In genomic region chr3:114029971-114030635, GRCm38 (mm10) we compare ENCODE assay signal across 9 mouse cellular contexts. TPM values are rescaled to one million over a fixed set of nuclear protein-coding genes. Genes with fewer than 3 reads are reported as not detected.
DNase-seq lines count a peak whose midpoint lies in the region; ATAC-seq and TF ChIP-seq lines count a peak whose summit lies in the region.
"Had no signal": no experiment of that assay in that cellular context is flagged by ENCODE, and none has a peak within 500 bp of the region (broad histone marks: within the 10 kb centered on the region; RNA-seq: fewer than 3 reads in every experiment).

Gene Col11a1 (plus strand): TSS chr3:114030540.

- no peak for TF ChIP-seq POLR2A in lung, adult 2 months (IDR thresholded peaks at IDR 0.05; ENCODE audit: borderline replicate concordance, extremely low read depth, low read depth, low read length)
- no peak for TF ChIP-seq POLR2A in thymus, adult 2 months (IDR thresholded peaks at IDR 0.05; ENCODE audit: control insufficient read depth, extremely low read depth, insufficient read depth, low read length, poor library complexity)

- no peak for TF ChIP-seq CTCF in lung, embryonic 14.5 days (IDR thresholded peaks at IDR 0.05; ENCODE audit: low read depth)
- TF ChIP-seq CTCF in lung, adult 2 months (IDR thresholded peaks at IDR 0.05; ENCODE audit: insufficient read depth, low read length): no peak
- TF ChIP-seq CTCF in liver, embryonic 14.5 days (IDR thresholded peaks at IDR 0.05; ENCODE audit: low read depth): no peak
- TF ChIP-seq CTCF in thymus, adult 2 months (IDR thresholded peaks at IDR 0.05; ENCODE audit: borderline replicate concordance, control insufficient read depth, extremely low read depth, insufficient read depth, low read length, poor library complexity): no peak

- peak within 1 kb of the TSS; percentile 37 for H3K27ac ChIP-seq in lung, embryonic 14.5 days (ENCODE audit: low read depth)
- H3K27ac ChIP-seq in embryonic facial prominence, embryonic 15.5 days (replicated peaks): peak within 1 kb of the TSS; percentile 76
- H3K27ac ChIP-seq in heart, embryonic 16.5 days (ENCODE audit: low read length): no peak within 1 kb of the TSS
- no peak within 1 kb of the TSS for H3K27ac ChIP-seq in liver, embryonic 14.5 days
- H3K27ac ChIP-seq in thymus, adult 2 months (ENCODE audit: control insufficient read depth, insufficient read depth, low read length): no peak within 1 kb of the TSS
- H3K27ac ChIP-seq: macrophage had no signal

- H3K36me3 ChIP-seq in lung, embryonic 14.5 days (ENCODE audit: insufficient read depth): no peaks in the 10 kb centered on the region
- no peaks in the 10 kb centered on the region for H3K36me3 ChIP-seq in embryonic facial prominence, embryonic 15.5 days
- H3K36me3 ChIP-seq in heart, embryonic 16.5 days (ENCODE audit: control insufficient read depth, insufficient read depth): no peaks in the 10 kb centered on the region
- H3K36me3 ChIP-seq in liver, embryonic 14.5 days (replicated peaks; ENCODE audit: control insufficient read depth, insufficient read depth, low read depth): no peaks in the 10 kb centered on the region
- no peaks in the 10 kb centered on the region for H3K36me3 ChIP-seq in thymus, adult 2 months (ENCODE audit: control insufficient read depth, insufficient read depth, low read length)

- DNase-seq in lung, embryonic 14.5 days: peak; percentile 93
- no peak for DNase-seq in lung, adult 2 months
- peak; percentile 32 to 60 for DNase-seq in kidney, postnatal 25 days
- DNase-seq in liver, embryonic 14.5 days (ENCODE audit: low read depth in 3 of 3, low spot score in 3 of 3): no peak
- DNase-seq in ovary, postnatal 10 days (ENCODE audit: low spot score): peak; percentile 26
- DNase-seq in thymus, adult 2 months: no peak

- H3K9me3 ChIP-seq in lung, embryonic 14.5 days (ENCODE audit: low read depth, low read length): no peaks in the 10 kb centered on the region
- H3K9me3 ChIP-seq in embryonic facial prominence, embryonic 15.5 days (replicated peaks): no peaks in the 10 kb centered on the region
- no peaks in the 10 kb centered on the region for H3K9me3 ChIP-seq in heart, embryonic 16.5 days (replicated peaks; ENCODE audit: control insufficient read depth, low read length)
- H3K9me3 ChIP-seq in liver, embryonic 14.5 days (ENCODE audit: control insufficient read depth, low read length): no peaks in the 10 kb centered on the region

- H3K4me1 ChIP-seq in lung, embryonic 14.5 days (ENCODE audit: insufficient read depth): no peaks in the 10 kb centered on the region
- H3K4me1 ChIP-seq in lung, adult 2 months (ENCODE audit: control insufficient read depth, insufficient read depth, low read length): no peaks in the 10 kb centered on the region
- H3K4me1 ChIP-seq in embryonic facial prominence, embryonic 15.5 days: peaks cover 16% of the 10 kb centered on the region; the same call in 1 of the 2 replicates
- H3K4me1 ChIP-seq in heart, embryonic 16.5 days (ENCODE audit: control insufficient read depth, insufficient read depth, low read length): peaks cover 6% of the 10 kb centered on the region; the same call in 1 of the 2 replicates
- no peaks in the 10 kb centered on the region for H3K4me1 ChIP-seq in liver, embryonic 14.5 days (replicated peaks; ENCODE audit: control insufficient read depth in 2 of 2, insufficient read depth in 2 of 2, low read length in 1 of 2)
- no peaks in the 10 kb centered on the region for H3K4me1 ChIP-seq in thymus, adult 2 months (replicated peaks; ENCODE audit: control insufficient read depth, insufficient read depth, low read length)

- H3K27me3 ChIP-seq in lung, embryonic 14.5 days (ENCODE audit: insufficient read depth, low read length): no peaks in the 10 kb centered on the region
- H3K27me3 ChIP-seq in embryonic facial prominence, embryonic 15.5 days: no peaks in the 10 kb centered on the region
- H3K27me3 ChIP-seq in heart, embryonic 16.5 days (ENCODE audit: control insufficient read depth, insufficient read depth, low read length): no peaks in the 10 kb centered on the region
- peaks cover 7% of the 10 kb centered on the region for H3K27me3 ChIP-seq in liver, embryonic 14.5 days (ENCODE audit: control insufficient read depth, insufficient read depth, low read length)
- no peaks in the 10 kb centered on the region for H3K27me3 ChIP-seq in thymus, adult 2 months (ENCODE audit: control insufficient read depth, insufficient read depth, low read length)

- peak within 1 kb of the TSS; percentile 57 for H3K4me3 ChIP-seq in lung, embryonic 14.5 days (ENCODE audit: low read depth, low read length)
- H3K4me3 ChIP-seq in lung, adult 2 months (replicated peaks; ENCODE audit: extremely low read depth, low read depth, low read length): no peak within 1 kb of the TSS
- peak within 1 kb of the TSS; percentile 61 for H3K4me3 ChIP-seq in embryonic facial prominence, embryonic 15.5 days (replicated peaks)
- H3K4me3 ChIP-seq in heart, embryonic 16.5 days (ENCODE audit: low read length): peak within 1 kb of the TSS; percentile 65
- peak within 1 kb of the TSS; percentile 24 to 35 for H3K4me3 ChIP-seq in liver, embryonic 14.5 days (ENCODE audit: insufficient read depth in 1 of 2, low read depth in 2 of 2, low read length in 2 of 2)
- H3K4me3 ChIP-seq in thymus, adult 2 months (ENCODE audit: control insufficient read depth, insufficient read depth, low read length): no peak within 1 kb of the TSS

- no peak for TF ChIP-seq EP300 in liver, embryonic 14.5 days (IDR thresholded peaks at IDR 0.05; ENCODE audit: low read depth)

- WGBS in lung, embryonic 14.5 days: 0% methylated on average over 19 of the region's 19 CpGs
- 2% methylated on average over 19 of the region's 19 CpGs for WGBS in lung, adult 2 months
- WGBS in embryonic facial prominence, embryonic 15.5 days: 0% methylated on average over 19 of the region's 19 CpGs
- WGBS in heart, embryonic 16.5 days: 2% methylated on average over 18 of the region's 19 CpGs
- WGBS in liver, embryonic 14.5 days (ENCODE audit: insufficient replicate concordance): under 1% methylated on average over 18 of the region's 19 CpGs
- 5% methylated on average over 19 of the region's 19 CpGs for WGBS in thymus, adult 2 months

- H3K4me2 ChIP-seq in lung, embryonic 14.5 days: peak within 1 kb of the TSS; percentile 88
- peak within 1 kb of the TSS; percentile 77 for H3K4me2 ChIP-seq in embryonic facial prominence, embryonic 15.5 days (replicated peaks)
- peak within 1 kb of the TSS; percentile 98 for H3K4me2 ChIP-seq in heart, embryonic 16.5 days (ENCODE audit: low read depth, low read length)
- peak within 1 kb of the TSS; percentile 47 for H3K4me2 ChIP-seq in liver, embryonic 14.5 days (ENCODE audit: low read depth)

- H3K9ac ChIP-seq in lung, embryonic 14.5 days: peak within 1 kb of the TSS; percentile 48
- peak within 1 kb of the TSS; percentile 28 for H3K9ac ChIP-seq in embryonic facial prominence, embryonic 15.5 days
- H3K9ac ChIP-seq in heart, embryonic 16.5 days (ENCODE audit: low read length): peak within 1 kb of the TSS; percentile 61
- H3K9ac ChIP-seq in liver, embryonic 14.5 days (replicated peaks): no peak within 1 kb of the TSS

- peak; percentile 100 for ATAC-seq in lung, embryonic 14.5 days (ENCODE audit: insufficient read depth)
- ATAC-seq in embryonic facial prominence, embryonic 15.5 days (ENCODE audit: insufficient number of reproducible peaks, low FRiP score, low TSS enrichment, low read depth): peak; percentile 97
- ATAC-seq in heart, embryonic 16.5 days (replicated peaks; ENCODE audit: extremely low read depth, insufficient read depth, low FRiP score): peak; percentile 94
- peak; percentile 52; the same call in 1 of the 2 replicates for ATAC-seq in liver, embryonic 14.5 days (ENCODE audit: insufficient read depth)

RNA-seq across cellular contexts. Expression of gene Col11a1, which starts in this region (rescaled TPM):
- 11.9 and 12.4 TPM in 2 replicates for polyA plus RNA-seq in lung, embryonic 14.5 days (2014; fragmentation: Nextera tagmentation; extraction: Ambion mirVana)
- polyA plus RNA-seq in lung, adult 2 months (2012; rRNA removed): 0.14 TPM in 1 of 2 replicates, not detected in the other
- 79.1 and 96.0 TPM in 2 replicates for polyA plus RNA-seq in embryonic facial prominence, embryonic 15.5 days (2015; fragmentation: Nextera tagmentation; extraction: Ambion mirVana)
- 3.8 and 4.6 TPM in 2 replicates for polyA plus RNA-seq in heart, embryonic 16.5 days (2015; fragmentation: Nextera tagmentation; extraction: Ambion mirVana)
- 0.90 and 1.6 TPM in 2 replicates for polyA plus RNA-seq in liver, embryonic 14.5 days (2012; rRNA removed)
- polyA plus RNA-seq in liver, embryonic 14.5 days (2014; fragmentation: Nextera tagmentation; extraction: Ambion mirVana): 1.1 TPM in 2 replicates
- not detected in 2 replicates for polyA plus RNA-seq in thymus, adult 2 months (2012; rRNA removed)
- polyA plus RNA-seq: macrophage had no signal

Comparison
In these comparisons a context has a peak if more than half of its experiments do, and no peak if none do; other contexts are left out.
1. DNase-seq: peak in lung, embryonic 14.5 days (single experiment), kidney, postnatal 25 days (2 of 2) and ovary, postnatal 10 days (single experiment); none in lung, adult 2 months (single experiment), liver, embryonic 14.5 days (0 of 3) and thymus, adult 2 months (single experiment).
2. H3K4me3 ChIP-seq: peak in lung, embryonic 14.5 days (single experiment), embryonic facial prominence, embryonic 15.5 days (single experiment), heart, embryonic 16.5 days (single experiment) and liver, embryonic 14.5 days (2 of 2); none in lung, adult 2 months (single experiment) and thymus, adult 2 months (single experiment).
3. H3K27ac ChIP-seq: peak in lung, embryonic 14.5 days (single experiment) and embryonic facial prominence, embryonic 15.5 days (single experiment); none in heart, embryonic 16.5 days (single experiment), liver, embryonic 14.5 days (single experiment) and thymus, adult 2 months (single experiment).
4. H3K4me2 ChIP-seq: peak in every context shown above with its lines; median percentile 98 in heart, embryonic 16.5 days; 88 in lung, embryonic 14.5 days; 77 in embryonic facial prominence, embryonic 15.5 days; 47 in liver, embryonic 14.5 days.
5. Peak in every context shown above with its lines, with median percentiles within 50 percentile points of each other: ATAC-seq.